Mouse (Mus musculus) adrenal gland, postnatal 25 days (tissue): ENCODE data around the gene Tapbpl. TPM values are rescaled to one million over a fixed set of nuclear protein-coding genes. Genes with fewer than 3 reads are reported as not detected.
"Not testable (repeated sequence)": the region's sequence is repeated elsewhere in the genome, so short reads cannot be mapped to it uniquely, and the experiment has no call there.

ENCODE experiments used
- DNase-seq: peaks from one replicate; pipeline ENCODE4 v3.0.0; 2021; ENCODE audit warnings: mixed read lengths
- long read RNA-seq: library from polyadenylated mRNA; stranded (forward); transcript quantifications from one replicate; pipeline ENCODE4 v2.0.0, GENCODE M21; 2021
- total RNA-seq: library from RNA; stranded (reverse); gene quantifications from 2 replicates; pipeline ENCODE4 v1.2.3, GENCODE M21; 2021

Gene Tapbpl
- 7.6 and 9.8 TPM in 2 replicates for total RNA-seq
- long read RNA-seq, transcript Tapbpl-201 (7 exons, 2,352 nt): major isoform, 38 of 48 reads
- long read RNA-seq, partial matches to known transcripts: 5 of 48 reads
- long read RNA-seq, other reads (novel, unspliced or antisense): 5 of 48 reads

DNA sequence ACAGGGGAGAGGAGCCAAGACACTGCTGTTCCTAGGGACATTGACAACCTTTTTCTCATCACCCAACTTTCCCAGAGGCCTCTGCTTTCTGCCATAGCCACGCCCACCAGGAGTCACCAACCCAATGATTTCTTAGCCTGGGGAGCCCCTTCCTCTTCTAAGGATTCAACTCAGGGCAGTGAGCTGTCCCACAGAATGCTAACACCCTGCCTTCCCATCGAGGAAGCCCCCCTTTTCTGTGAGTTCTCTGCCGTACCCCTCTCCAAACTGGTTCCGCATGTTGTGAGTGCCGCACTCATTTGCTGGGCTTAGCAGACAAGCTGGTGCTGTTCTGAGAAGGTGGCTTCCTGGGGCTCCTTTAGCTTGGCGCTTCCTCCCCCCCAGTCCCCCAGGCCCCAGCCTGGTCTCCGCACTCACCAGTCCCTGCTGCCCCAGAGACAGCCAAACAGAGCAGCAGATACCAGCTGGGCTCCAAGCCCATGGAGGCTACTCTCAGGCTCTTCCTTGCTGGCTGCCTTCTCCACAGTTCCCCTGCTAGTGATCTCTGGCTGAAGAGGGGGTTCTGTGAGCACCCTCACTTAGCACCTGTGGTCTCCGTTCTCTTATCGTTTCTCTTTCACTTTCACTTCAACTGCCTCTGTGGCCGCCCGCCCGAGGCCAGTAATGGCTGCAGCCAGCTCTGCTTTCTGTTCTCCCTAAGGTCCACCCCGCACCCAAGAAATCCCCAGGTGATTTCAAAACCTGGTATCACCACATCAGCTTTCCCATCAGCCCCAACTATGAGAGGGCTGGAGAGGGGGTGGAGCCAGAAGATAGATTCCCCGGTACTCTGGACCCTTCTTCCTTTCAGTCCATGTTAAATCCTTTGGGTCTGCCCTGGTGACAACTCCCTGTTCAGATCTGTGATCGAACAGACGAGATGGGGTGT, at the start of gene Tapbpl:
Gene Tapbpl (minus strand): TSS at position 744 of the 928 bp plus-strand sequence.
- peak; percentile 56 for DNase-seq

DNA sequence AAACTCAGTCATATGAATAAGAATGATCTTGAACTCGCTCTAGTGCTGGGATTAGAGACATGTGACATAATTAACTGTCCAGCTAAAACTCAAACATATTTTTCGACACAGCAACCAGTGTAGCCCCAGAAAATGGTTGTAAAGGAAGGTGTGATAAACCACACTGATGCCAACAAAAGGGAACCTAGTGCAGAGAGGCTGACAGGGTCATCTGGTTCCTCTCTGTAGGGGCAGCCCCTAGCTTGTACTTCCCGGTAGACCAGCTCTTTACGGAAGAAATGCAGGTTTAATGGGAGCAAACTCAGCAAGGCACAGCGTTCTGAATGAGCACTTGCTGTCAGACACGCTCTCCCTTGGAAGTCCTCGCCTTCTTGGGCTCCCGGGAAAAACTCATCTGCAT, 48.1 kb upstream of the Tapbpl start:
- DNase-seq: no peak

- DNase-seq: peak; percentile 46
Measured at GRCm38 (mm10) chr6:125274841-125275563, 43.3 kb upstream of the Tapbpl start.

DNA sequence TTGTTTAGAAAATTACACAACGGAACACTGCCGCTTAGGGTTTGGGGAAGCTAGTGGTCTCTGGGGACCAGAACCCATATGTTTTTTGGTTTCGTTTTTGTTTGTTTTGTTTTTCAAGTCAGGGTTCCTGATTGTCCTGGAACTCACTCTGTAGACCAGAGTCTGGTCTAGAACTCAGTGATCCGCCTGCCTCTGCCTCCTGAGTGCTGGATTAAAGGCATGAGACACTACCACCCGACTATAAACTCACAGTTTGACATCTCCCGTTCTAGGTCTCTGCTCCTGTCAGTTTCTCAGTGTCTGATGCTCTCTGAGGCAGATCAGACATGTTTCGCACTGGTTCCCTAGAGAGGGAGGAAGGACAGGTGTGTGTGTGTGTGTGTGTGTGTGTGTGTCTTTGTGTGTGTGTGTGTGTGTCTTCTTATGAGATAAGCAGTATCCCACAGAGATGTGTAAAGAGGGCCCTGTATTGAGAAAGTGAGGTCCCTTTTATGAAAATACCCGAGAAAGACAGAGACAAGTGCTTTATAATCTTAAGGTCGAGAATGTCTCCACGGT, 40.6 kb upstream of the Tapbpl start:
- DNase-seq: no peak

GRCm38 (mm10) chr6:125271455-125272227, 40.0 kb upstream of the Tapbpl start:
- DNase-seq: peak; percentile 91

- no peak for DNase-seq
Measured at GRCm38 (mm10) chr6:125268799-125269198, 37.1 kb upstream of the Tapbpl start.

- DNase-seq: no peak
Measured at GRCm38 (mm10) chr6:125267469-125267868, 35.8 kb upstream of the Tapbpl start.

DNA sequence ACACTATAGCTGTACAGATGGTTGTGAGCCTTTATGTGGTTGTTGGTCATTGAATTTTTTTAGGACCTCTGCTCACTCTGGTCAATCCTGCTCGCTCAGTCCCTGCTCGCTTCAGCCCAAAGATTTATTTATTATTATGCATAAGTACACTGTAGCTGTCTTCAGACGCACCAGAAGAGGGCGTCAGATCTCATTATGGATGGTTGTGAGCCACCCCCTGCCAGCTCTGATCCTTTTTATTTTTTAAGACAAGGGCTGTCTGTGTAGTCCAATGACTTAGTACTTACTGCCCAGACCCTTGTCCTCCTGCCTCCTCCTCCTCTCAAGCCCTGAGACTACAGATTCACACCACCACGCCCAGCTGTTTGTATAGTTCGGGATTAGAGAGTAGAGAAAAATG, 34.9 kb upstream of the Tapbpl start:
- not testable (repeated sequence) for DNase-seq

GRCm38 (mm10) chr6:125266091-125266490, 34.4 kb upstream of the Tapbpl start:
- no peak for DNase-seq

- no peak for DNase-seq
Measured at GRCm38 (mm10) chr6:125265239-125265638, 33.6 kb upstream of the Tapbpl start.

- no peak for DNase-seq
Measured at GRCm38 (mm10) chr6:125264219-125264618, 32.6 kb upstream of the Tapbpl start.

- DNase-seq: no peak
Measured at GRCm38 (mm10) chr6:125260006-125260555, 28.4 kb upstream of the Tapbpl start.

DNA sequence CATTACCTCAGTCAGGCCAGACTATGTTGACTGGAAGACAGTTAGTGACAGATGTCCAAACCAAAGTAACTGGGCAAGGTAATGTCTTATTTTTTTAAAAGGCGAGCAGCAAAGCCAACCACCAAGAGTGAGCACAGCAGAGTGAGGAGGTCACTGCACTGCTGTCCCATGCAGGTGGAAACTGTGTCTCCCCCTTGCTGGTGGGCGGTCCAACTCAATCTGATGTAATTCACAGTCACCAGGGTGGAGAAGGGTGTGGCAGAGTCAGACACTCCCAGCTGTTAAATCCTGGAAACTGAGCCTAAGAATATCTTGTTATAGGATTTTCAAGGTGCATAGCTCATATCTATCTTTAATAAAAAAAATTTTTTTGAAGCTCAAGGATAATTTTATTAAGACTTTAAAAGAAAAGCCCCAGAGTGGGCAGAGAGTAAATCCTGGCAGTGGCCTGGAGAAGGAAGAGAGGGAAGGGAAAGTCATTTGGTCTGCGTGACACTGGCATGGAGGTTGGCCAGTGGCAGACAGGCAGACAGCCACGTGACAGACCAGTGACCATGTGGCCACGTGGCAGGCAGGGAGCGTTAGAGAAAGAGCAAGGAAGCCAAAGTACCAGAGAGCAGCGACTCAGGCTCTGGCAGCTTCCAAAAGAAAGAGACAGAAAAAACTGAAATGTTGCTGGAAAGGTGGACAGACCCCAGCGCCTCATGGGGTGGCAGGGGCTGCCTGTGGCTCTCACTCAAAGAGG, 24.7 kb upstream of the Tapbpl start:
- DNase-seq: peak; percentile 59

DNA sequence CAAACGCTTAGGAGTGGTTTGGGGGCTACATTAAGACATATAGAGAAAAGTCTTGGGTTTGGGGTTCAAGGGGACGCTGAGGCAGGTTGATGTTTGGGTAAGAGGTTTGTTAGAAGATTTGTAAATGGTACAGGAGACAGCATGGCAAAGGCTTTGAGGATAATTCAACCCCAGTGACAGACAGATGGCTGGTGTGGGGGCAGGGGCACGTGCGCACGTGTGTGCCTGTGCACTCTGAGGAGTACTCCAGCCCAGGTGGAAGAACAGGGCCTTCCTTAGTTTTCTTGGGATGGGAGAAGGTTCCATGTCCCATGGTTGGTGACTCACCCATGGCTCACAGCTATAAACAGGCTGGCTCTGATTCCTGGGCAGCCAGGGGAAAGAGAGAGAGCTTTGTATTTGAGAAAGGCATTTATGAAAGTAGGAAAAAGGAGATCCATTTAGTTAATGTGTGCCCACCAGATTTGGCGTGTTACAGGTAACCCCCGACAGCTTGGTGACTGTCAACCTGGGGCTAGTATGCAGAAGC, 23.9 kb upstream of the Tapbpl start:
- no peak for DNase-seq

DNA sequence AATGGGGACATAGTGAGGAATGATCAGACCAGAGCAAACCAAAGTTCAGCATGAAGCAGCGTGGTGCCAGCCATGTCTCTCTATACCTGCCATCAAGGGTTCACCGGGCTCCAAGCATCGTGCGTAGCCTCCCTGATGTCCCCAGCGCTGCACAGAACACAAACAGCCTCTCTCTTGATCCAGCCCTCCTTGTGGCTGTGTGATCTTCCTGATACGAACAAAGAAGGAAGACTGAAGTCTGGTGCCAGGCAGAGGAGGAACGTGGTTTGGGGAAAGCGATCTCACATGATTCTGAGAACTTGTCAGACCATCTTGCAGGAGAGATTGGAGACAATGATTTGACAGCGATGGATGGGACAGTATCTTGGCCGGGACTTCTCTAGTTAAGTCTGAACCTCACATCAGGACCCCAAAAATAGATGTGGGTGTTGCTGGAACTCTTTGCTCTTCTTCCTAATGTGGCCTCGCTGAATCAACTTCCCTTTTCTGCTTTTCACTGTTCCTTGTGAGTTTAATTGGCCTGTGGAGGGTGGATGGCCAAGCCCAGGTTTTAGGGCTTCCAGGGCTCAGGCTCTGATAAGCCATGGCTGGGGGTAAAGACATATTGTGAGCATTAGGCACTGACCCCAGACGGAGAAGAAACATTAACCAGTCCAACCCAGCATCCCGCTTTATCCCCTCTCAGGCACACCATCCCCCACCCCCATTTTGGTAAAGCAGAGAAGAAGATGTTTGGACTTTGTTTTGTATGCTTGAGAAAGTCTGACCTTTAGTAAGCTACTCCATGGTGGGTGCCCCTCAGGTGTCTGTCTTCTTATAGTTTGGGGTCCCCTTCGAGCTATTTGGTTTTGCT, 22.4 kb upstream of the Tapbpl start:
- no peak for DNase-seq

GRCm38 (mm10) chr6:125252711-125253110, 21.1 kb upstream of the Tapbpl start:
- DNase-seq: no peak

DNA sequence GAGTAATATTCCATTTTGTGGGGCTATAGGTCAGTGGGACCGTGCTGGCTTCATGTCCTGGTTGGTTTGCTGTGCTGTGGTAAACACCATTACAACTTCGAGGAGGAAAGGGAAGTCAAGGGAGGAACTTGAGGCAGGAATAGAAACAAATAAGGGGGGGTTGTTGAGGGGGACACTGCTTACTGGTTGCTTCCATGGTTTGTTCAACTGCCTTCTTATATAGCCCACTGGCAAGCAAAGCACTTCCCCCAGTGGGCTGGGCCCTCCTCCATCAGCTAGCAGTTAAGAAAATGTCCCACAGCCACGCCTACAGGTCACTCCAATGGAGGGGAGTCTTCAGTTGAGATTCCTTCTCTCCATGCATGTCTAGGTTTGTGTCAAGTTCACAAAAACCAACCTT, 20.6 kb upstream of the Tapbpl start:
- DNase-seq: no peak

DNA sequence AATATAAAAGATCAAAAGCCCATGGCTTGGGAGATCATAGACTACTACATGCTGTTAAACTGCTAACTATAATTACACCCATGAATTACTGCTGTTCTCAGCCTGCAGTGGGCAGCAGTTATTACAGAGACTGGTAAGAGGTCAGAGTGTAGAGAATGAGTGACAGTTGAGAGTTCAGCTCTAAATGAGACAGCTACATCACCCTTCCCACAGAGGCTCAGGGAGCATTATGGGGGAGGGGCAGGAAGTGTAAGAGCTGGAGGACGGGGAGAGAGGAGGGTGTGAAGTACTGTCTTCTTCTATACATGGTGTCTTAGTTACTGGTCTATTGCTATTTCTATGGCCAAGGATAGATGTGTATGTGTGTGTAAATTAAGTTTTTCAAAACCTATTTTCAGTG, 12.9 kb upstream of the Tapbpl start:
- no peak for DNase-seq

GRCm38 (mm10) chr6:125241566-125241965, 9.9 kb upstream of the Tapbpl start:
- no peak for DNase-seq

- no peak for DNase-seq
Measured at GRCm38 (mm10) chr6:125240617-125241016, 9.0 kb upstream of the Tapbpl start.
